Mouse (Mus musculus) T-helper 2 cell (primary cell): ENCODE measurements around the gene Stox2.

Source experiments
- in situ Hi-C: fragments of 300-600 bp; cut with MboI, MseI; formaldehyde crosslinking; loops from one replicate; pipeline ENCODE4 v1.15.1; 2025; ENCODE audit warnings: high pct_unique_total_duplicates

Stox2 gene

DNA sequence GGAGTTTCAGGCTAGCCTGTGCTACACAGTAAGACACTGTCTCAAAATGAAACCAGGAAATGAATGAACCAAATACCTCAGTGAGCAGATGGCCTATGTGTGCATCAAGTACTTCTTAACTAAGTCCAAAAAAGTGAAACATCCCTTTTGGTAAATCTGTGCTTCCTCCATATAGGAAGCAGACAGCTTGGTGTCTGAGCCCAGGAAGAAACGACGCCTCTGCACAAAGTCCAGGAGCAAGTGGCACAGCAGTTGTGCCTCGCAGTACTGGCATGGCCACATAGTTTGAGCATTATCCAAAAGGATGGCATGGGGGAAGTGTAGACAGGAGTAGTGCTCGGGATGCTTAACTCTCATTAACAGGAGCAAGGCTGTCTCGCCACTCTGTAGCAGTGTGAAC, 140.3 kb downstream of the Stox2 start:
- in situ Hi-C loops = loop anchor here (10.0 kb wide), 1 partner anchor 869 kb away; no protein-coding TSS in a partner anchor

- in situ Hi-C loops = no loop called here
Observed at GRCm38 (mm10) chr8:47298460-47298859, 147.7 kb downstream of the Stox2 start.

DNA sequence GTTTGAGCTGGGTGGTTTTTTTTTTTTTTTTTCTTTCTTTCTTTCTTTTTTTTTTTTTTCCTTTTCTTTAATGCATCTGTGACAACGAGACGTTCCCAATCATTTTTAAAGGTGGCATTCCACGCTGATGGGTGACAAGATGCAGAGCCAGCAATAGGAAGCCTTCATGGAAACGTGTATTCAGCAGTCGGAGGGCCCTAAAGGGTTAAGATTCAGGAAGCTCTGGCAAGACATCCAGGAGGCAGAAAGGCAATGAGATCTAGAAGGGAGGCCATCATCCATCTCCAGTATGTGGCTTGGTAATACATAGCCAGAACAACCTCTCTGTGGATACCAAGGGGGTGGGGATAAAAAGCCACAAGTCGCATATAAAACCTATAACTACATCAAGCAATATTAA, 156.5 kb downstream of the Stox2 start:
- in situ Hi-C loops = no loop called here

- in situ Hi-C loops = no loop called here
Observed at GRCm38 (mm10) chr8:47288866-47289541, 157.2 kb downstream of the Stox2 start.

DNA sequence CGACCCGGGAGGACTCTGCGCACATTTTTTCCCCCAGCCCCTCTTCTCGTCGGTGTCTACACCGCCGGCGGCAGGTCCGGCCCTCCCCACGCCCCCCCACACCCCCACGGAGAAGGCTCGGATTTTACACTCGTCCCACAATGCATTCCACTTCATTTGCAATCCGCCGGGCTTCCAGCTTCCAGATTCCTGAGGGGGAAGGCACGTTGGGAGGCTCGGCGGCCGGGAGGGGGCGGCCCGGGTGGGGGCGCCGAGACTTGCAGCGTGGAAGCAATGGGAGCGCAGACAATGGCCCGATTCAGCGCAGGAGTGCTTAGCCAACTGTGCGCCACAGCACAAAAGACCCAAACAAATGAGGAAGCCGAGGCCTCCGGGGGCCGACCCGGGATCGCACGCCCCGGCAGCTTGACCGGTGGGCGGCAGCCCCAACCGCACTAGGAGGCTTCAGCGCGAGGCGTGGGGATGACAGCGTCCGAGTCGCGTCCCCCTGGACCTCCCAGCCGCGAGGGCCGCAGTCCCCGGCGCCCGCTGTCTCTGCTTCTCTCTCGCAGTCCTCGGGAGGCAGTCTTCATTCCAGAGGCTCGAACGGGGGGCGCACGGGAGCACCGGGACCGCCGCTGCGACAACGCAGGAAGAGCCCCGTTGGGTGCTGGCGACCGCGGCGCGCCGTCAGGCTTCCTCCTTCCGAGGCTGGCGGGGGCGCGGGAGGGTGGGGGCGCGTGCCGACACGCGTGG, 157.9 kb downstream of the Stox2 start:
- in situ Hi-C loops = no loop called here

DNA sequence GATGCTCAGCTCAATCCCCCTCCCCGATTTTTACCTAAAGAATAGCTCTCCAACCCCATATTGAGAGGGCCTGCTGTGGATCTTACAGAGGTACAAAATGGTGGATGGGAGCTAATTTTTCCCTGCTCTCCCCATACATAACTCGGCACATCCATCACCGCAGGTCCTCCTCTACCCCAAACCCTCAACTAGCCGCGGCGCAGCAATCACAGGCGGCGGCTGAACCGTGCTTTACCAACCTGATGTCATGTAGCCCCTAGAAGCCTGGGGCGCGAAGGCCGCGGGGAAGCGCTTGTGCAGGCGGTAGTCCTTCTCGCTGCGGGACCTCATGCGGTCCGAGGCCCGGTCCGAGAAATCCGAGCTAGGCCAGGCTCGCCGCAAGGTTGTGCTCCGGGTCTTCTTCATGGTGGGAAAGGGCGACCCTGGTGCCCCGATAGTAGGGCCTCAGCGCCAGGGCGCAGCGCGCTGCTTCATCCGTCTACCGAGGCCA, 158.5 kb downstream of the Stox2 start:
- in situ Hi-C loops = no loop called here

GRCm38 (mm10) chr8:47287201-47287621, 159.0 kb downstream of the Stox2 start:
- in situ Hi-C loops = no loop called here

DNA sequence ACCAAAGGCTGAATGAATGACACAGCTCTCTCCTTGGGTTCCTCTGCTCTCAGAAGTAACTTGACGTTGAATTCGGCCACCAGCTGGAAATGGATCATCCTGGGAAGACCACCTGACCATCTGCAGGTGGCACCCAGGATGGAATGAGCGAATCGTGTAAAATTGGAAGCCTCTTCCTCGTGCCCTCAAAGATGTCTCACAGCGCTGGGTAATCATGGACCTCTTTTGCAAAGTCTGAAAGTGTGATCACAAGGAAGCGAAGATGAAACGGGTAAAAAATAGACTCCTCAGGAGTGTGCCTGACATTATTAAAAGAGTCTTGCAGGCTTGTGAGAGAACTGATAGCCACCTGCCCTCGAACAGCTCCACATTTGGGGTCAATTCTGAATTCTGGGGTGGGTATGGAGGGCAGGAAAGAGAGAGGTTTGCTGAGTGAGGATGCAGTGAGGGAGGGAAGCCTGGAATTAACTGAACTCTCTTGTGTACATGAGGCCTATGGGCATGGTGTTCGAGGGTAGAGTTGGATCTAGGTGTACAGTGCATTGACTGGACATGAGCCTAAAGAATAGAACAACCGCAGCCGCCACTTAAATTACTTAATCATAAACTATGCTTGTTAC, 160.0 kb downstream of the Stox2 start:
- in situ Hi-C loops = no loop called here

- in situ Hi-C loops = no loop called here
Observed at GRCm38 (mm10) chr8:47285435-47285834, 160.7 kb downstream of the Stox2 start.

GRCm38 (mm10) chr8:47284329-47285326, 161.5 kb downstream of the Stox2 start:
- in situ Hi-C loops = no loop called here

DNA sequence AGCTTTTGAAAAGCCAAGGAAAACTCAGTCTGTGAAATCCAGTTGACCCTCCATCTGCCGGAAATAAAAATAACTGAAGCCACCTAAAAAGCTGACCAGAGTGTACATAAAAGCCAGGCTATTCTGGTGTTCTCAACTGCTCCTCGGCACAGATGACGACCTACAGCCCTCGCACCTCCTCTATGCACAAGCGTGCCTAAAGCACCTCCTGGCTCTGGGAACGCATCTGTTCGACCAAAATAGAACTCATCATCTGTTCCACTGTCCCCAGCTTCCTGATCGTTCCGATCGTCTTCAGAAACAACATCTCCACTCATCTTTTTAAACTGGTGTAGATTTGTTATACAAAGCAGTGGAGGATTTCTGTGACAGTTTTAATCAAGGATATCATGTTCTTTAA, 166.3 kb downstream of the Stox2 start:
- in situ Hi-C loops = no loop called here

DNA sequence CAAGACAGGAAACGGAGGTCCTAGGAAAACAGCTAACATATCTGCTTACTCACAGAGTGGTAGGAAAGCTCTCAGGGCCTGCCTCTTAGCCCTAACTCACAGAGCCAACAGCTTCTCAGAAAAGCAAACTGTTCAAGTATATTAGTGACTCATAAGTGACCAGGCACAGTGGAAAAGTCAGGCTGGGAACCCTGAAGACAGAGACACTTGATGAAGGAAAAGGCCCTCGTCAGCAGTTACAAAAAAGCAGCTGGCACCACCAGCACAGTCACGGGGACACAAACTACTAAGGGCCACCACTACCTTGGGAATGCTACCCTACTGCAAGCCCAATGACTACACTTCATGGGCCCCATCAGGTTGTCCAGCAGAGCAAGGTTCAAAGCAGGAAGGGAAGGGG, 168.0 kb downstream of the Stox2 start:
- in situ Hi-C loops = no loop called here

GRCm38 (mm10) chr8:47268931-47269330, 177.2 kb downstream of the Stox2 start:
- in situ Hi-C loops = loop anchor here (10.0 kb wide), 1 partner anchor 316 kb away; no protein-coding TSS in a partner anchor

DNA sequence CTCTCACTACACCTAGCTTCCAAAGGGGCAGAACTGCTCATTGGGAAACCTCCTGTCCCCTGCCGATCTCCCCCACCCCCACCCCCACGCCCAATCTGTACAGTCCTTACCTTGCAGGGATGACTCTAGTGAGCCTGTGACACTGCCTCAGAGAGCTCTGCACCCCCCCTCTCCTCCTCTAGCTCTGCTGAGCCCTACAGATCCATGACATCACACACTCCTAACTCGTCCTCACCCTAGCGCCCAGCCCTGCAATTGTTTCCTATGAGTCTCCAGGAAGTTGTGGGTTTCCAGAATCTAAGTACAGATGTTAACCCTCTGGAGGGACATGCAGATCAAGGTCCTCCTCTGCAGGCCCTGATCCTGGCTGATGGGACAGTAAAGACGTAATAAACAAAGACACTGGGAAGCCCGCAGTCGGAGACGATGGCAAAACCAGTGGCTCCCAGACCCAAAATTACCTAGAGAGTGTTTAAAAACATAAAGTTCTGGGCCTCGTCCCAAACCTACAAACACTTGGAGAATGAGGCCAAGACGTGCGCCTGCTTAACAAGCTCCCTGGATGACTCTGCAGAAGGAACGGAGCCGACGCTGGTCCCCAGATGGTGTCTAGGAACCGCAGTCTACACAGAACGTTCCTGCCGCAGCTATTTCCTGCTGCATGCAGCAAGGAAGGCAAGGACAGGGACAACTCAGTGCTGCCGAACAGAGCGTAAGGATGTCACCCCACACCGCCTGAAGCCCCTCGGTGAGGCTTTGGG, 177.9 kb downstream of the Stox2 start:
- in situ Hi-C loops = loop anchor here (10.0 kb wide), 1 partner anchor 317 kb away; no protein-coding TSS in a partner anchor

DNA sequence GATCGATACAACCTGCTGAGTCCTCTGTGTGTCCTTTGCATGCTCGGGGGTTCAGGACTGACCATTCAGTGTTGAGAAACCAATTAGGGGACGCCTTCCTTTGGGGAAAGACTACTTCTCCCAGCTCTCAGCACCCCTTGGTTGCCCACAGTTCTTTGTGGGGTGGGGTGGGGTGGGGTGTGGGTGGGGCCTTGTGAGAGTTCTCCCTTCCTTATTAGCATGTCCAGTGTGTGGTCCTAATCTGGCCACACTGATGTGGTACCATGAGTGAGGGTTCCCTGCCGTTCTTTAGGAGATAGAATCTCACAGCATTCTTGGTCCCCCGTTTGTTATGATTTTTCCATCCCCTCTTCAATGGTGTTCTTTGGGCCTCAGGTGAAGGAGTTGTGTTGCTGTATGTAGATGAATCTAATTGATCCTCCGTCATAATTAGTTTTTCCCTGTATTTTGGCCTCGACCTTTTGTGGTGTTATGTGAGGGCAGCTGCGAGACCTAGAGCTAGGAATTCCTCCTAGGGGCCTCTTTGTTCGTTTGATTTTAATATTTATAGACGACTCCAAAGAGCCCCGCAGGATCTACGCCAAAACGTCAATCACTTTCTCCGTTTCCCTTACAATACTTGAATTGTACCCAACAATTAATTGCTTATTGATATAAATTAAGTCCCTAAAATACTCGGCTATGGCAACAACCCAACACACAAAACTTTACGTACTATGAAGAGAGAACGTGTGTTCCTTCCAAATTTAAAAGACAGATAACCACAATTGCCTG, 182.9 kb downstream of the Stox2 start:
- in situ Hi-C loops = loop anchor here (10.0 kb wide), 1 partner anchor 322 kb away; no protein-coding TSS in a partner anchor

- in situ Hi-C loops = loop anchor here (10.0 kb wide), 1 partner anchor 324 kb away; no protein-coding TSS in a partner anchor
Observed at GRCm38 (mm10) chr8:47260751-47261474, 185.2 kb downstream of the Stox2 start.

DNA sequence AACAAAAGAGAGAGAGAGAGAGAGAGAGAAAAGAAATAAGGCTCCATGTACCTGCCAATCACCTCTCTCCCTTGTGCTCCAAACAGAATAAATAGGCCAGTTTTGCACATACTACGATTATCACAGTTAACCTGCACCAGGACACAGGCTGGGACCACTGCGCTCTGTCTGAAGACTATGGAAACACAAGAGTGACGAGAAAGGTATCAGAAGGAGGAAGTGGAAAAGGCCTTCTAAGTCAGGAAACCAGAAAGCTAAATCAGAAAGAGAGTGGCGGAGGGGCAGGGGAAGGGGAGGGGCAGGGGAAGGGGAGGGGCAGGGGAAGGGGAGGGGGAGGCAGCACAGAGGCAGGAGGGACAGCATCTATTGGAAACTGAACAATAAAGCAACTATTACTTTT, 195.3 kb downstream of the Stox2 start:
- in situ Hi-C loops = no loop called here

DNA sequence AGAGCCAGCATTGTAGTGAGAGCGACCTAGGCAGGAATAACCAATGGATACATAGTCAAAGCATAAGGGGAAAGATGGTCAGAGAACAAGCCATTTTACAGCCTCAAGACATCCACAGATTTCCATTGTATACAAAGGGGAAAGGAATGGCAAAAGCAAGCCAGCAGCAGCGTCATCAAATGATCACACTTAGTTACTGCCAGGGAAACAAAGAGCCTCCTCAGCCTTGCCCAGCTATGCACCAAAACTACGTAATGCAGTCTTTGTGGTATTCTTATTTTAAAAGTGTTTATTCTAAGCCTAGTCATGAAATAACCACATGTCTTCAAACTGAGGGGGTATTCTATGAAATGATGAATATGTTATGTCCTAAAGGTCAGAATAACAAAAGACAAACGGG, 201.0 kb downstream of the Stox2 start:
- in situ Hi-C loops = no loop called here

DNA sequence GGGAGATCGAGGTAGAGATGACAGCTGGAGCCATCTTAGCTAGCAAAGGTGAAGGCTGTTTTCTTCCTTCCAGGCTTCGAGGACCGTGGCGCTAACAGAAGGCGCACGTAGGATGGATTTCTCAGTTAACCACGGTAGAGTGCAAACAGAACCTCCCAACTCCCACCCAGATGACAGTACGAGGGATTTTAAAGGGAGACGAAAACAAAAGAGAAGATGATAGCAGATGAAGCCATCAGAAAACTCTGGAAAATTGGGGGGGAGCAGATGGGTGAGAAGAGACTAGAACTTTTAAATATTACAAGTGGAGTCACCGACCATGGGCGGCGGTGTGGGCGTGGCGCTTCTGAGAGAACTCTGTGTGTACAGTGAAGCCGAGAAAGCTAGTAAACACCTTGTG, 202.0 kb downstream of the Stox2 start:
- in situ Hi-C loops = no loop called here
